Mouse (Mus musculus) midbrain, embryonic 16.5 days (tissue): ENCODE data around the gene Enox1. TPM values are rescaled to one million over a fixed set of nuclear protein-coding genes. Genes with fewer than 3 reads are reported as not detected.
A peak's percentile ranks its signal among the peaks of the same experiment; 100 is the strongest.

Source experiments
- ATAC-seq: fragments of 200-750 bp; cut with Nextera tagmentation; 2 replicates; pipeline ENCODE4 v1.8.0; 2017; ENCODE audit warnings: moderate TSS enrichment
- H3K27ac ChIP-seq: fragments of 300-500 bp; sonication (generic); 2 replicates; pipeline ENCODE4 v1.5.1; 2014; ENCODE audit warnings: mild to moderate bottlenecking, low read length, mixed read lengths
- H3K27me3 ChIP-seq: fragments of 300-500 bp; sonication (generic); 2 replicates; pipeline ENCODE4 v1.6.1; 2014; ENCODE audit warnings: low read depth, low read length, mixed read lengths; ENCODE audit not compliant: control insufficient read depth, insufficient read depth
- H3K36me3 ChIP-seq: fragments of 300-500 bp; sonication (generic); 2 replicates; pipeline ENCODE4 v1.6.1; 2014; ENCODE audit warnings: mild to moderate bottlenecking, low read length, moderate library complexity, mixed read lengths; ENCODE audit not compliant: control insufficient read depth, insufficient read depth
- H3K4me1 ChIP-seq: fragments of 300-500 bp; sonication (generic); 2 replicates; pipeline ENCODE4 v1.6.1; 2014; ENCODE audit warnings: mild to moderate bottlenecking, low read length, mixed read lengths; ENCODE audit not compliant: control insufficient read depth, insufficient read depth
- H3K4me2 ChIP-seq: fragments of 300-500 bp; sonication (generic); 2 replicates; pipeline ENCODE4 v1.6.1; 2014; ENCODE audit warnings: mild to moderate bottlenecking, low read length, mixed read lengths
- H3K4me3 ChIP-seq: fragments of 300-500 bp; sonication (generic); 2 replicates; pipeline ENCODE4 v1.5.1; 2014; ENCODE audit warnings: low read depth, mild to moderate bottlenecking, low read length, moderate library complexity, mixed read lengths
- H3K9ac ChIP-seq: fragments of 300-500 bp; sonication (generic); 2 replicates; pipeline ENCODE4 v1.6.1; 2014; ENCODE audit warnings: low read depth, low read length, mixed read lengths
- H3K9me3 ChIP-seq: fragments of 300-500 bp; sonication (generic); replicated peaks from 2 replicates; pipeline ENCODE4 v1.6.1; 2014; ENCODE audit warnings: mild to moderate bottlenecking, low read length, mixed read lengths; ENCODE audit not compliant: control insufficient read depth, poor library complexity, severe bottlenecking
- WGBS: fragments of 180-500 bp; shearing (Covaris S2); extraction: QIAGEN DNeasy Blood & Tissue Kit; methylation state at CpG from one replicate; pipeline ENCODE4 v1.1.7; 2014; 5-methylcytosine and 5-hydroxymethylcytosine counted together
- polyA plus RNA-seq: library from polyadenylated mRNA; unstranded; fragments of >200 nt; fragmentation: Nextera tagmentation; extraction: Ambion mirVana; gene quantifications from 2 replicates; pipeline ENCODE4 v1.2.1, GENCODE M21; 2015

Gene Enox1
- polyA plus RNA-seq, 1 experiment from 2014 or later: 42.8 TPM

GRCm38 (mm10) chr14:77599016-77599704 lies 442.6 kb downstream of the Enox1 start:
- 46% methylated on average over 14 of the region's 14 CpGs for WGBS
- Histone ChIP-seq H3K27ac (peak overlapping the region; percentile 50; the same call in 1 of the 2 replicates), H3K4me2 (no peak overlapping the region), H3K27me3 (no peaks in the 10 kb centered on the region), H3K9ac (no peak overlapping the region), H3K36me3 (no peaks in the 10 kb centered on the region; the same call in 1 of the 2 replicates), H3K9me3 (no peaks in the 10 kb centered on the region), H3K4me1 (peaks cover 3% of the 10 kb centered on the region; the same call in 1 of the 2 replicates), H3K4me3 (no peak overlapping the region)
- ATAC-seq: no peak

DNA sequence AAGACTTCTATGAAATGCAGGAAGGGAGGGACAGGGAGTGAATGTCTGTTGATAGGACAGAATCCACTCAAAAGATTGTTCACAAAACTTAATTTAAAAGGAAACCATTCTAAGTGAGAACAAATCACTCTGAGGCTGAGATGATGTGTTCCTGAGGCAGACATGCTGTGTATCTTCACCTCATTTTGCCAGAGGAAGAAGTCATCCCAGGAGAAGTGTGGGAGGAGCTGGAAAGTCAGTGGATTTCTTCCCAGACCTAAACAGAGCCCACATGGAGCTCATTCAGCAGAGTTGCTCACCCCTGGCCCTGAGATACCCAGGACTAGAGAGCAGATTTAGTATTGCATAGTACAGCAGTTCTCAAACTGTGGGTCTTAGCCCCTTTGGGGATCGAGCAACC lies 444.2 kb downstream of the Enox1 start:
- no peaks in the 10 kb centered on the region for H3K27me3 ChIP-seq
- H3K4me1 ChIP-seq: peaks cover 3% of the 10 kb centered on the region; the same call in 1 of the 2 replicates
- H3K4me2 ChIP-seq: no peak overlapping the region
- ATAC-seq: no peak
- no peak overlapping the region for H3K27ac ChIP-seq
- no peaks in the 10 kb centered on the region for H3K9me3 ChIP-seq
- H3K4me3 ChIP-seq: no peak overlapping the region
- H3K9ac ChIP-seq: no peak overlapping the region
- WGBS: 100% methylated on average over 1 of the region's 1 CpGs
- H3K36me3 ChIP-seq: peaks cover 5% of the 10 kb centered on the region

GRCm38 (mm10) chr14:77601446-77601845 lies 444.9 kb downstream of the Enox1 start:
- H3K27ac ChIP-seq: no peak overlapping the region
- no peak for ATAC-seq
- H3K27me3 ChIP-seq: no peaks in the 10 kb centered on the region
- no peak overlapping the region for H3K4me2 ChIP-seq
- no peak overlapping the region for H3K9ac ChIP-seq
- H3K9me3 ChIP-seq: no peaks in the 10 kb centered on the region
- peaks cover 8% of the 10 kb centered on the region for H3K36me3 ChIP-seq
- peaks cover 3% of the 10 kb centered on the region; the same call in 1 of the 2 replicates for H3K4me1 ChIP-seq
- no peak overlapping the region for H3K4me3 ChIP-seq
- WGBS: 79% methylated on average over 2 of the region's 2 CpGs

DNA sequence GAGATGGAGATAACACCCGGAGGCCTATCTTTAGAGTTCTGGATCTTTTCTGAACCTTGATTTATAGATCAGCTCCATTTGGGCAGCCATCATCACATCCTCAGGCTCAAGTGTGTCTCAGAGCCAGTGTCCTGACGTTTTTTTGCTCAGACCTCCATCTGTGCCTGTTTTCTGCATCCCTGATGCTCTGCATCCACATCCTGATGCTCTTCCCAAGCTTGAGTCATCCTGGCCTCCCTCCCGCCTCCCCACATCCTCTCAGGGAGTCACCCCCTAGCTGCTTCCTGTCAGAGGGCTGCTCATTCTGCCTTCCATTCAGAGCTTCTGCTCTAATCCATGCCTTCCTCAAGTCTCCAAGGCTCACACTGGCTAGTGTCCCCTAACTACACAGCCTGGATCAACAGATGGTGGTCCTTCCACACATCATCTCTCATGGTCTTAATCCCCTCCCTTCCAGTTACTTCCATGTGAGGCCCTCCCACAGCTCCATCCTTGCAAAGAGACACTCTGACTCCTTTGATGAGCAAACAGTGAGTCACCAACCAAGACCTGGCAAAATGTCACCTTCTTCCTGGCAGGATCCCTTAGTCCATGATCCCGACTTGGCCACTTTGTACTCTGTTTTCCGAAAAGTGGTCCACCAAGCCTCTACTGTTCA lies 451.7 kb downstream of the Enox1 start:
- no peak for ATAC-seq
- Histone ChIP-seq H3K9me3 (no peaks in the 10 kb centered on the region), H3K36me3 (peaks cover 11% of the 10 kb centered on the region), H3K4me2 (no peak overlapping the region), H3K4me1 (no peaks in the 10 kb centered on the region), H3K4me3 (no peak overlapping the region), H3K27ac (no peak overlapping the region), H3K9ac (no peak overlapping the region), H3K27me3 (no peaks in the 10 kb centered on the region)
- 89% methylated on average over 5 of the region's 5 CpGs for WGBS

DNA sequence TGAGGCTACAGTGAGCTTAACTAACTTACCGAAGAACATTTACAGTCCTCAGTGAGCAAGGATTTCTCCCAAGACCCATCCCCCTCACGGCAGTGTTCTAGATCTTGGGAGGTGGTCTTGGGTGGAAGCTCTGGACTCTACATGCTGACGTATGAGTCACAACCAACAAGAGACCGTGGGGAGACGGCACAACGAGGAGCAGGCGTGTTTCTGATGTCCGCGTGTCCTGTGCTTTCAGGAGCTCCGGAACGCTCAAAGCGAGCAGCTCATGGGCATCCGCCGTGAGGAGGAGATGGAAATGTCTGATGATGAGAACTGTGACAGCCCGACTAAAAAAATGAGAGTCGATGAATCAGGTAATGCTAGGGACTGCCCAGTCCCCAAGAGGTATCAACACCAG lies 458.6 kb downstream of the Enox1 start:
- no peaks in the 10 kb centered on the region for H3K9me3 ChIP-seq
- 96% methylated on average over 16 of the region's 16 CpGs for WGBS
- H3K27me3 ChIP-seq: no peaks in the 10 kb centered on the region
- no peak overlapping the region for H3K9ac ChIP-seq
- H3K4me1 ChIP-seq: no peaks in the 10 kb centered on the region; the same call in 1 of the 2 replicates
- H3K27ac ChIP-seq: no peak overlapping the region
- H3K36me3 ChIP-seq: peaks cover 3% of the 10 kb centered on the region
- H3K4me3 ChIP-seq: no peak overlapping the region
- no peak overlapping the region for H3K4me2 ChIP-seq
- ATAC-seq: no peak

GRCm38 (mm10) chr14:77617250-77617649 lies 460.7 kb downstream of the Enox1 start:
- 0 out of 2 replicates have a peak, but pooled peaks have one; percentile 33 for ATAC-seq
- 31% methylated on average over 6 of the region's 6 CpGs for WGBS
- H3K27ac ChIP-seq: peak overlapping the region; percentile 19

DNA sequence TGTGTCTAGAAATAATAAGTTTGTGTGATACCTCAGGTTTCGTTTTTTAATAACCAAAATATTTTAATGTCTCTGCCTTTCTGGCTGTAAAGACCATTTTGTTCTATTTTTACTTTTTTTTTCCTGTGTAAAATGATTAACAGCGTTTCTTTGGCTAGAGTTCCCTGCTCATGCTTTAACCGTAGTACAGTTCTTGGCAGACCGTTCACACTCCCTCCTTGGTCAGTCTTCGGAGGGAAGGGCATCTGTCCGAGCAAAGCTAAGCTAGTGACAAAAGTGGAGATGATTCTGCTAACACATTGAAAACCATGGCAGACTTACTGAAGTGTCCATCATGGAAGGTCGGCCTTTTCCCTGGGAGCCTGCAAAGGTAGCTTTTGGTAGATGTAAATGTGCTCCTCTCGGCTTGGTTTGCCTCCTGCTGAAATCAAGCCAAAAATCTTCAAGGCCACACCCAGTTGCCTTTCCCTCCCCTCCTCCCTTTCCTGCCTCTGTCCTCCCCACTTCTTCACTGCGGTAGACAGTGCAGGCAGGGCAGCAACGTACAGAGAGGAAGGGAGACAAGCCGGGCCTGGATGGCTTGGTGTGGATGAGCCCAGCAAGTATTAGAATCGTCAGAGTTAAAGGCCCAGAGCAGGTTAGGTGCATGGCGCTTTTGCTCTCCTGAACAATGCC lies 461.7 kb downstream of the Enox1 start:
- ATAC-seq: no peak
- WGBS: 82% methylated on average over 11 of the region's 13 CpGs
- Histone ChIP-seq H3K9me3 (no peaks in the 10 kb centered on the region), H3K4me3 (no peak overlapping the region), H3K27me3 (no peaks in the 10 kb centered on the region), H3K27ac (no peak overlapping the region), H3K9ac (no peak overlapping the region), H3K36me3 (no peaks in the 10 kb centered on the region; the same call in 1 of the 2 replicates), H3K4me1 (peaks cover 5% of the 10 kb centered on the region), H3K4me2 (no peak overlapping the region)

More at GRCm38 (mm10) chr14:77617250-77617649, 460.7 kb downstream of the Enox1 start:
- no peak overlapping the region for H3K4me3 ChIP-seq
- no peak overlapping the region for H3K4me2 ChIP-seq
- no peak overlapping the region for H3K9ac ChIP-seq
- peaks cover 5% of the 10 kb centered on the region for H3K4me1 ChIP-seq
- H3K9me3 ChIP-seq: no peaks in the 10 kb centered on the region
- H3K36me3 ChIP-seq: no peaks in the 10 kb centered on the region; the same call in 1 of the 2 replicates
- no peaks in the 10 kb centered on the region for H3K27me3 ChIP-seq

DNA sequence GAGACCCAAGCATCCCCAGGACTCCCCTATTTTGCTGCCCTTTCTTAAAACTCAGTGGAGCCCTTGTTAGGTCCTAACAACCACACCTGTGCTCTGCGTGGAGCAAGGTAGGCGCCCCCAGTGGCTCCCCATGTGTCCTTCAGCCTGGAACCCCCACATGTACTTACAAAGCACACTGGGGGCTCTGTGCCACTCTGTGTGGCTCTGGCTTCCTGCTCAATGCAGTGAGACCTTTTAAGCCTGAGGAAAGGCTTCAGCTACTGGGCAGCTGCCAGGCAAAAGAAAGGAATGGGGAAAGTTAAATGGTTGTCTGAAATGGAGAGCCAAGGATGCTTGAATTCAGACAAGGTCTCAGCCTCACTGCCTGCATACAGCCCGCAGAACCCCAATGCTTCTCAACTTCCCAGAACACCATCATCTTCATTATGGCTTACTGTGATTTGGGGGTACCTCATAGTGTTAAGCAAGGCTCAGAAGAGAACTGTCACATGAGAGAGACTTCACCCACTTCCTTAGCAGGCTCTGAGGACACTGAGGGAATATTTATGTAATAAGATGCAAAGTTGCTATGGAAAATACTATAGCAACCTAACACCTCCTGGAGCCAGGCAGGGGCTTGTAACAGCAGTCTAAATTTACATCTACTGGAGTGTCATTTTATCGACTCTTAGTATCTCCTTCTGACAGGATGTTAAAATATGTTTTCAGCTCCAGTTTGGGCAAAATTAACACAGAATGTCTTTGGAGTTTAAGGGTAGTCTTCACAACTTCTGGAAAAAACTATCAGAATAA lies 465.1 kb downstream of the Enox1 start:
- peak; percentile 49; the same call in 1 of the 2 replicates for ATAC-seq
- H3K4me3 ChIP-seq: no peak overlapping the region
- no peaks in the 10 kb centered on the region for H3K9me3 ChIP-seq
- peaks cover 5% of the 10 kb centered on the region for H3K4me1 ChIP-seq
- no peaks in the 10 kb centered on the region for H3K36me3 ChIP-seq
- H3K9ac ChIP-seq: no peak overlapping the region
- WGBS: 63% methylated on average over 4 of the region's 4 CpGs
- H3K27ac ChIP-seq: peak overlapping the region; percentile 58
- H3K4me2 ChIP-seq: no peak overlapping the region
- H3K27me3 ChIP-seq: no peaks in the 10 kb centered on the region
